Mouse (Mus musculus) liver, embryonic 13.5 days (tissue): Measurements from ENCODE around the gene Gsto2. TPM values are rescaled to one million over a fixed set of nuclear protein-coding genes. Genes with fewer than 3 reads are reported as not detected.

Source experiments
- ATAC-seq: fragments of 200-750 bp; cut with Nextera tagmentation; 2 replicates; pipeline ENCODE4 v1.8.0; 2017; ENCODE audit warnings: low read depth, mild to moderate bottlenecking, moderate number of reproducible peaks, moderate library complexity
- DNase-seq: peaks from one replicate; pipeline ENCODE4 v3.0.0; 2022
- H3K27ac ChIP-seq: fragments of 300-500 bp; sonication (generic); 2 replicates; pipeline ENCODE4 v1.5.1; 2015; ENCODE audit warnings: moderate library complexity, mild to moderate bottlenecking, inconsistent platforms
- H3K27me3 ChIP-seq: fragments of 300-500 bp; sonication (generic); 2 replicates; pipeline ENCODE4 v1.6.1; 2015; ENCODE audit warnings: mild to moderate bottlenecking, inconsistent platforms
- H3K36me3 ChIP-seq: fragments of 300-500 bp; sonication (generic); 2 replicates; pipeline ENCODE4 v1.6.1; 2015; ENCODE audit warnings: mild to moderate bottlenecking, inconsistent platforms
- H3K4me1 ChIP-seq: fragments of 300-500 bp; sonication (generic); replicated peaks from 2 replicates; pipeline ENCODE4 v1.6.1; 2015; ENCODE audit warnings: inconsistent platforms
- H3K4me2 ChIP-seq: fragments of 300-500 bp; sonication (generic); 2 replicates; pipeline ENCODE4 v1.6.1; 2015; ENCODE audit warnings: inconsistent platforms, mild to moderate bottlenecking, moderate library complexity
- H3K4me3 ChIP-seq: fragments of 300-500 bp; sonication (generic); replicated peaks from 2 replicates; pipeline ENCODE4 v1.5.1; 2015; ENCODE audit warnings: mild to moderate bottlenecking, inconsistent platforms
- H3K9ac ChIP-seq: fragments of 300-500 bp; sonication (generic); 2 replicates; pipeline ENCODE4 v1.6.1; 2015; ENCODE audit warnings: mild to moderate bottlenecking, inconsistent platforms
- H3K9me3 ChIP-seq: fragments of 300-500 bp; sonication (generic); replicated peaks from 2 replicates; pipeline ENCODE4 v1.6.1; 2016; ENCODE audit warnings: inconsistent platforms
- WGBS: fragments of 180-500 bp; shearing (Covaris S2); methylation state at CpG from one replicate; pipeline ENCODE4 v1.1.7; 2015; ENCODE audit not compliant: insufficient replicate concordance; 5-methylcytosine and 5-hydroxymethylcytosine counted together
- microRNA-seq: library from miRNA; unstranded; fragments of <30 nt; microRNA quantifications from one replicate; pipeline ENCODE4, GENCODE M21; 2016
- polyA plus RNA-seq: library from polyadenylated mRNA; unstranded; fragments of >200 nt; fragmentation: Nextera tagmentation; extraction: Ambion mirVana; gene quantifications from 2 replicates; pipeline ENCODE4 v1.2.1, GENCODE M21; 2015

Gsto2 gene
- polyA plus RNA-seq, 1 experiment from 2014 or later, result 0.16 TPM

DNA sequence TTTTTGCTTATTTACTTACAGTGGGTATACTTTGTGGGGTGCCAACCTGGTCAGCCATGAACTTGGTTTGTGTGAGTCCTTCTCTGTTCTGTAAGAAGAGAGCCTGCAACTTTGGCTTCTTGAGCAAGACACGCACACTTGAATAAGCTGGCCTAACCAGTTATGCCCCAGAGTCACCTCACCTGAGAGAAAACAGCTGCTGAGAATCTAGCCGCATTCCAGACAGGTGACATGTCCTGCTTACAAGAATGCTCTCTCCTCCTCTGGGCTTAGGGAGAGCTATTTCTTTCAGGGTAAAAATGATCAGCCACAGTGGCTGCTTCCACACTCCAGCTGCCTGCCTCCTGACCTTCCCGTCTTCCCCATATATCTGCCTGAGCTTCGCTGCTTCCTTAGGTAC lies 63.7 kb downstream of the Gsto2 start:
- DNase-seq (no peak), ATAC-seq (no peak)
- H3K27me3 ChIP-seq, result no peaks in the 10 kb centered on the region
- no peaks in the 10 kb centered on the region for H3K9me3 ChIP-seq
- H3K9ac ChIP-seq, result no peak overlapping the region
- no peak overlapping the region for H3K27ac ChIP-seq
- 76% methylated on average over 4 of the region's 4 CpGs for WGBS
- H3K36me3 ChIP-seq, result no peaks in the 10 kb centered on the region
- H3K4me3 ChIP-seq, result no peak overlapping the region
- H3K4me2 ChIP-seq, result no peak overlapping the region
- no peaks in the 10 kb centered on the region for H3K4me1 ChIP-seq

DNA sequence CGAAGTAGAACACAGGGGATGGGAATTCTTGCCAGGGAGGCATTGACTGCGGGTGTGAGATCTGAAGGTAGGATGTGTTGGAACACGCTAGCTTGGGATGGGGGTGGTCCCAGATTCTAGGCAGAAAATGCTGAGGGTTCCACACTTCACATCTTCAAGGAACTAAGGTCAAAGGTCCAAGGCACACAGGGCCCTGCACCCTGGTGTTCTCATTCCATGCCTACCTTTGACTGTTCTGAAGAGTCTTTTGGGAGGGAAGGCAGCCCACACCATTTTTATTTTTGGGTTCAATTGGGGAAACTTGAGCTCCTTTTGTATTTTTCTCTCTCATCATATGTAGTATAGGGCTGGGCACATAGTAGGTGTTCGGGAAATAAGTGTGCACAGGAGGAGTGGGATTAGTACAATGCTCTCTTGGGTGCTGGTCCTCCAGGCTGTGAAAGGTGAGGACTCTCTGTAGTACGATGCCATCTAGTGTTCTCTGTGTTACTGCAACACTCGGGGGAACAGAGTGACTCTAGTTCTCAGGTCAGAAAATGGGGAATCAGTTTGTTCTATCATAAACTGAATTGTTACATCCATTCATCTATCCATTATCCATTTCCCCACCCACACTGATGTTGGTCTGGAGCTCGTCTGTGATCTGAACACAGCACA lies 66.8 kb downstream of the Gsto2 start:
- H3K27me3 ChIP-seq, result peaks cover 6% of the 10 kb centered on the region; the same call in 1 of the 2 replicates
- DNase-seq (no peak), ATAC-seq (no peak)
- no peak overlapping the region for H3K27ac ChIP-seq
- 31% methylated on average over 7 of the region's 7 CpGs for WGBS
- H3K36me3 ChIP-seq, result no peaks in the 10 kb centered on the region
- H3K4me2 ChIP-seq, result no peak overlapping the region
- no peaks in the 10 kb centered on the region for H3K4me1 ChIP-seq
- no peak overlapping the region for H3K4me3 ChIP-seq
- H3K9me3 ChIP-seq, result no peaks in the 10 kb centered on the region
- no peak overlapping the region for H3K9ac ChIP-seq

DNA sequence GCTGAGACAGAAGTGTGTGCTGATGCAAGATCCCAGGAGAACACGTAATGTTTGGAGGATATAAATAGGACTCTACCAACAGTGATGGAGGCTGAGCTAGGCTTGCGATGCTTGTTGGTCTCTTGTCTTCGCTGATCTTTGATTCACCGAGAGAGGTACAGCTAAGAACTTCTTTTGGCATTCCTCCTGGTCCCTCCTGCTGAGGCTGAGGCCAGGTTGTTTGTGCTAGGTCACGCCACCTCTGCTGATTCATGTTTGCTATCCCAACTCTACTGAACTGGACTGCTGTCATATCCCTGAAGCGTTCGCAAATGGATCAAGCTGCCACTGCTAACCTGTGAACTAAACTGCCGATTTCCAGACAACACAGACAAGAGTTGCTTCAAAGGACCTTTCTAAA lies 68.8 kb downstream of the Gsto2 start:
- DNase-seq (no peak), ATAC-seq (no peak)
- WGBS, result 76% methylated on average over 8 of the region's 8 CpGs
- no peak overlapping the region for H3K27ac ChIP-seq
- no peak overlapping the region for H3K9ac ChIP-seq
- H3K27me3 ChIP-seq, result peaks cover 25% of the 10 kb centered on the region
- no peaks in the 10 kb centered on the region for H3K36me3 ChIP-seq
- peaks cover 8% of the 10 kb centered on the region; the same call in 1 of the 2 replicates for H3K4me1 ChIP-seq
- H3K9me3 ChIP-seq, result no peaks in the 10 kb centered on the region
- H3K4me3 ChIP-seq, result no peak overlapping the region
- H3K4me2 ChIP-seq, result no peak overlapping the region

DNA sequence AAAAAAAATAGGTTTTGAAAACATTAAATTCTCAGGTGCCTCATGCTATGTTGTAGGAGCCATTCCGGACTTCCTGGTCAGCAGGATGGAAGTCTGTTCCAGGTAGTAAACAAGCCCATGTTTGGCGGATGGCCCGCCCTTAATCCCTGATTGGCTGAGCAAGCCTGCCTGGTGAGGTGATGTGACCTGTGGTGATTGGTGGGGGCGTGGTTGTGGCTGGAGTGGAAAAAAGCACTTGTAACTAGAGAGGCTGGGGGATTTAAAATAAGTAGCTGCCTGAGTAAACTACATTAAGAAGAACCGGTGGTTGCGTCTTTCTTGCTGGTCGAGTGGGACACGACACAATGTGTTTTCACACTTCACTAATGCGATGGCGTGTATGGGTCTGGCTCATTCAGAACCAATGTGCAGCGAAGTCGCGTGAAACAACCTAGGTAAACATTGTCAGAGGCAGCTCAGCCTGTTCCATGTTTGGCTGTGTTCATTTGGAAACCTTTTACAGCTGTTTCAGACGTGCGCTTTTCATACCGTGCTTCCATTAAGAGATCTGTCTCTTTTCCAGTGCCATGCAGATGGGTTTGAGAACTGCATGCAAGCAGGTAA lies 69.4 kb downstream of the Gsto2 start:
- no peaks in the 10 kb centered on the region for H3K9me3 ChIP-seq
- H3K27ac ChIP-seq, result no peak overlapping the region
- peaks cover 28% of the 10 kb centered on the region for H3K27me3 ChIP-seq
- peaks cover 8% of the 10 kb centered on the region; the same call in 1 of the 2 replicates for H3K4me1 ChIP-seq
- no peaks in the 10 kb centered on the region for H3K36me3 ChIP-seq
- no peak for ATAC-seq
- no peak for DNase-seq
- no peak overlapping the region for H3K4me2 ChIP-seq
- no peak overlapping the region for H3K9ac ChIP-seq
- WGBS, result 67% methylated on average over 16 of the region's 16 CpGs
- H3K4me3 ChIP-seq, result no peak overlapping the region

DNA sequence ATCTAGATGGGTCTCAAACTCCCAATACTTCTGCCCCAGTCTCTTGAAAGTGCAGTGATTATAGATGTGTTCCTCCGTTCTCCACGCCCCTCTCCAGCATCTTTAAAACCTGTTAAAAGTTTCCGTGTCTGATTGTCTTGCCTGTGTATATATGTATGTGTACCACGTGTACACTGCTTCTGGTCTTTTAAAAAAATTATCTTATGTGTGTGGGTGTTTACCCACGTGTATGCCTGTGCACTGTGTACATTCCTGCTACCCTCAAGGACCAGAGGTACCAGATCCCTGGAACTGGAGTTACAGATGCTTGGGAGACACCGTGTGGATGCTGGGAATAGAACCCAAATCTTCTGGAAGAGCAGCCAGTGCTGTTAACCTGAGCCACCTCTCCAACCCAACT lies 70.2 kb downstream of the Gsto2 start:
- DNase-seq (no peak), ATAC-seq (no peak)
- WGBS, result 59% methylated on average over 6 of the region's 6 CpGs
- H3K4me1 ChIP-seq, result peaks cover 8% of the 10 kb centered on the region; the same call in 1 of the 2 replicates
- no peak overlapping the region for H3K9ac ChIP-seq
- no peaks in the 10 kb centered on the region for H3K9me3 ChIP-seq
- peaks cover 36% of the 10 kb centered on the region for H3K27me3 ChIP-seq
- no peak overlapping the region for H3K4me3 ChIP-seq
- no peak overlapping the region for H3K27ac ChIP-seq
- no peak overlapping the region for H3K4me2 ChIP-seq
- no peaks in the 10 kb centered on the region for H3K36me3 ChIP-seq

Small RNAs within 50 kb of the gene (microRNA-seq; reads per million reads assigned to microRNA genes)
- not detected for gene Gm22240

Other genes with a start within 250 kb of the Gsto2 start
- gene Col17a1, start 173.4 kb upstream of the Gsto2 start, polyA plus RNA-seq, result 0.22 and 0.27 TPM in 2 replicates
- 92.3 and 108 TPM in 2 replicates for gene Sfr1, start 133.9 kb upstream of the Gsto2 start, polyA plus RNA-seq
- 117 and 139 TPM in 2 replicates for gene Gsto1, start 10.6 kb upstream of the Gsto2 start, polyA plus RNA-seq
- gene Cfap43, start 53.8 kb downstream of the Gsto2 start, polyA plus RNA-seq, result 0.03 TPM in 1 of 2 replicates, not detected in the other
- gene Itprip, start 53.8 kb downstream of the Gsto2 start, polyA plus RNA-seq, result 3.8 and 3.9 TPM in 2 replicates
- gene Cfap58, start 72.1 kb downstream of the Gsto2 start, polyA plus RNA-seq, result not detected in 2 replicates